Mouse (Mus musculus) C2C12 (cell line): ENCODE data around the gene Spag16.

Source experiments
- CTCF ChIP-seq: IDR thresholded peaks from one replicate; pipeline ENCODE4 v1.5.1; 2011; ENCODE audit not compliant: control insufficient read depth, insufficient read depth, insufficient read length
- MAX ChIP-seq: IDR thresholded peaks from one replicate; pipeline ENCODE4 v1.6.1; 2011; ENCODE audit warnings: mild to moderate bottlenecking, control low read depth
- MYOD1 ChIP-seq: IDR thresholded peaks from one replicate; pipeline ENCODE4 v1.6.1; 2011; ENCODE audit warnings: low read depth; ENCODE audit not compliant: control insufficient read depth, insufficient read length
- MYOG ChIP-seq: IDR thresholded peaks from one replicate; pipeline ENCODE4 v1.6.1; 2011; ENCODE audit not compliant: control insufficient read depth, insufficient read length; ENCODE audit errors: extremely low read depth
- USF1 ChIP-seq: IDR thresholded peaks from one replicate; pipeline ENCODE4 v1.6.1; 2011; ENCODE audit warnings: low read depth, mild to moderate bottlenecking, control low read depth, moderate library complexity

DNA sequence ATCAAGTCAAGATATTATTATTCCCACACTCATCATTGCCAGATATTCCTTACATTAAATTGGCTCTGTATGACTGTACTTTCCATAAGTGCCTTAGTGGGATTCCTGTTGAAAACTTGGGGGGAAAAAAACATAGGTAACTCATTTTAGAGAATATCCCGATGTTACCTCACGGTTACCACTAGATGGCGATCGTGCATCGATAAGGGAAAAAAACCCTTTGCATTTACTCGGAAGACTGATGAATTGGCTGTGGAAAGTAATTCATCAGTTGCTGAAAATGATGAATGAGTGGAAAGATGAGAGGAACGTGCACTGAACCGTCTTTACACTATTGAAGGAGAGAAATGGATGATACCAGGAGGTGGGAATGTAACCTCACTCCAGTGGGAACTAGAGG lies 443.4 kb downstream of the Spag16 start:
- no peak for TF ChIP-seq CTCF
- TF ChIP-seq MYOG, result no peak
- TF ChIP-seq MAX, result no peak
- TF ChIP-seq MYOD1, result no peak
- no peak for TF ChIP-seq USF1
